Mouse (Mus musculus): ENCODE data around the gene Omt2b. TPM values are rescaled to one million over a fixed set of nuclear protein-coding genes. Genes with fewer than 3 reads are reported as not detected.
"Not testable (repeated sequence)": the region's sequence is repeated elsewhere in the genome, so short reads cannot be mapped to it uniquely, and the experiment has no call there.

Omt2b gene
- not detected in 2 replicates for polyA plus RNA-seq (2016; fragmentation: Nextera tagmentation; extraction: Ambion mirVana)

GRCm38 (mm10) chr9:78327289-78327688 is at the start of gene Omt2b:
TSS of gene Omt2b (plus strand) at chr9:78327589.
- H3K4me1 ChIP-seq; ATAC-seq (ENCODE audit: insufficient number of reproducible peaks, insufficient read depth, low FRiP score, low TSS enrichment); H3K36me3 ChIP-seq; H3K27ac ChIP-seq; H3K4me3 ChIP-seq; H3K27me3 ChIP-seq; H3K9ac ChIP-seq; H3K9me3 ChIP-seq; H3K4me2 ChIP-seq (replicated peaks): not testable (repeated sequence)
- WGBS: 79% methylated on average over 1 of the region's 1 CpGs

DNA sequence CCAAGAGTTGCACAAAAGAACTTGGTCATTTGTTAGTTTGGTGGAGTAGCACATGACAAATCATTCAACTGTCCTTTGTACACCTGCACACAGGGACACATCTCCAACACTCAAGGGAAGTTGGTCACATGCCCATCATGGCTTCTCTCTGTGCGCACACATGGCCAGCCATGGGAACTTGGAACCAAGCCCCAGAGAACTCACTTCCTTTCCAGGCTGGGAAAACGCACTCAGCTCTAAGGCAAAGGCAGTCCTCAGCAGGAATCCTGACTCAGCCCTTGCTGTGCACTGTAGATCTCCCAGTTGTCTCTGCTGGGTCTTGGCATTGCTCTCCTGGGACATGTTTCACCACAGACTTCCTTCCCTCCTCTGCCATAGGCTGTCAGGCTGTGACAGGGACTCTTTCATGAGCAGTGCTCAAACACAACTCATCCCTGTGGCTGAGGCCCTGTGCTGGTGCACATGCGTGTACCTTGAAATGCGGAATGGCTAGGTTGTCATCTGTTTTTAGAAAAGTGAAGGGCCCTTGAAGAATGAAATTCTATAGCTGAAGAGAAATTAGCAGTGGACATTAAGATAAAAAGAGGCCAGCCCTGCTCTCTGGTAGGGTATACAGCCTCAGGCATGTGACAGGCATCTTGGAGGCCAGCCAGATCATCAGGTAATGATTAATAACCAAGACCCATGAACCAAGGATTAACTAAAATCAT is 45.2 kb upstream of the Omt2b start:
- H3K4me1 ChIP-seq; H3K4me2 ChIP-seq (replicated peaks); H3K4me3 ChIP-seq; ATAC-seq (ENCODE audit: insufficient number of reproducible peaks, insufficient read depth, low FRiP score, low TSS enrichment); H3K27ac ChIP-seq; H3K36me3 ChIP-seq; H3K27me3 ChIP-seq; H3K9ac ChIP-seq; H3K9me3 ChIP-seq: not testable (repeated sequence)
- WGBS: 83% methylated on average over 4 of the region's 4 CpGs

- not testable (repeated sequence) for H3K27me3 ChIP-seq; H3K36me3 ChIP-seq; H3K9ac ChIP-seq; H3K27ac ChIP-seq; H3K9me3 ChIP-seq; H3K4me3 ChIP-seq; H3K4me1 ChIP-seq; ATAC-seq (ENCODE audit: insufficient number of reproducible peaks, insufficient read depth, low FRiP score, low TSS enrichment); H3K4me2 ChIP-seq (replicated peaks)
- WGBS: 74% methylated on average over 1 of the region's 1 CpGs
Measured at GRCm38 (mm10) chr9:78289063-78289462, 38.3 kb upstream of the Omt2b start.

GRCm38 (mm10) chr9:78289723-78290122 is 37.7 kb upstream of the Omt2b start, which contains the start of gene Gm10639:
TSS of gene Gm10639 (plus strand) at chr9:78289923.
- ATAC-seq (ENCODE audit: insufficient number of reproducible peaks, insufficient read depth, low FRiP score, low TSS enrichment); H3K4me2 ChIP-seq (replicated peaks); H3K27ac ChIP-seq; H3K4me3 ChIP-seq; H3K27me3 ChIP-seq; H3K4me1 ChIP-seq; H3K9me3 ChIP-seq; H3K9ac ChIP-seq; H3K36me3 ChIP-seq: not testable (repeated sequence)
- 89% methylated on average over 3 of the region's 3 CpGs for WGBS

DNA sequence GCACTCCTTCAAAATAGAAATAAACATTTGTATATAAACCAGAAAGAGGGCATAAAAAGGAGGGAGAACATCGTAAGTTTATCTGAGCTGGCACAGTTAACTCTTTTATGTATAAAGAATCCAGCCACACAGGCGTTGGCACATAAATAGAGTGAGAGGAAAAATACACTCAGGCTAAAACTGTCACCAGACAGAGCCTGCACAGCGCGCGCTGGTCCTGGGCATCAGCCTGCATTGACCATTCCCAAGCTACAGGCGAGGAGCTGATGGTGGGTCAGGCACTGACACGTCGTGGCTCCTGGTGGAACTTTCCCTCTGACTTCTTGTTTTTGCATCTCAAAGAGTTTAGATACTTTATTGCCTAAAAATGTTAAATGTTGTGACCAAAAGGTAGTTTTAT is 34.9 kb upstream of the Omt2b start:
- H3K27ac ChIP-seq; H3K27me3 ChIP-seq; ATAC-seq (ENCODE audit: insufficient number of reproducible peaks, insufficient read depth, low FRiP score, low TSS enrichment); H3K4me1 ChIP-seq; H3K9ac ChIP-seq; H3K36me3 ChIP-seq; H3K9me3 ChIP-seq; H3K4me3 ChIP-seq; H3K4me2 ChIP-seq (replicated peaks): not testable (repeated sequence)
- WGBS: 84% methylated on average over 8 of the region's 8 CpGs

DNA sequence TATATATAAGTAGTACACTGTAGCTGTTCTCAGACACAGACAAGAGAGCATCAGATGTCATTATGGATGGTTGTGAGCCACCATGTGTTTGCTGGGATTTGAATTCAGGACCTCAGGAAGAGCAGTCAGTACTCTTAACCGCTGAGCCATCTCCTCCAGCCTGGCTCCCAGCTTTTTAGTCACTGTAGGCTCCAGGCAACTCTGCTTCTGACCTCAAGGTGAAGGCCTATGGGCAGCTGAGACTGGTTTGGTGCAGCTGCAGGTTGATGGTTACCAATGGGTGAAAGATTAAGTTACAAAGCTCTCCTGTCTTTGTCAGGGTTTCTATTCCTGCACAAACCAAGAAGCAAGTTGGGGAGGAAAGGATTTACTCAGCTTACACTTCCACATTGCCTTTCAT is 33.7 kb upstream of the Omt2b start:
- not testable (repeated sequence) for H3K27me3 ChIP-seq; H3K36me3 ChIP-seq; H3K4me3 ChIP-seq; ATAC-seq (ENCODE audit: insufficient number of reproducible peaks, insufficient read depth, low FRiP score, low TSS enrichment); H3K27ac ChIP-seq; H3K9me3 ChIP-seq; H3K9ac ChIP-seq; H3K4me2 ChIP-seq (replicated peaks); H3K4me1 ChIP-seq
- WGBS: 83% methylated on average over 1 of the region's 1 CpGs

- not testable (repeated sequence) for H3K27me3 ChIP-seq; H3K4me2 ChIP-seq (replicated peaks); H3K9ac ChIP-seq; H3K27ac ChIP-seq; H3K4me3 ChIP-seq; H3K36me3 ChIP-seq; H3K4me1 ChIP-seq; ATAC-seq (ENCODE audit: insufficient number of reproducible peaks, insufficient read depth, low FRiP score, low TSS enrichment); H3K9me3 ChIP-seq
- WGBS: 76% methylated on average over 7 of the region's 7 CpGs
Measured at GRCm38 (mm10) chr9:78294781-78295180, 32.6 kb upstream of the Omt2b start.

DNA sequence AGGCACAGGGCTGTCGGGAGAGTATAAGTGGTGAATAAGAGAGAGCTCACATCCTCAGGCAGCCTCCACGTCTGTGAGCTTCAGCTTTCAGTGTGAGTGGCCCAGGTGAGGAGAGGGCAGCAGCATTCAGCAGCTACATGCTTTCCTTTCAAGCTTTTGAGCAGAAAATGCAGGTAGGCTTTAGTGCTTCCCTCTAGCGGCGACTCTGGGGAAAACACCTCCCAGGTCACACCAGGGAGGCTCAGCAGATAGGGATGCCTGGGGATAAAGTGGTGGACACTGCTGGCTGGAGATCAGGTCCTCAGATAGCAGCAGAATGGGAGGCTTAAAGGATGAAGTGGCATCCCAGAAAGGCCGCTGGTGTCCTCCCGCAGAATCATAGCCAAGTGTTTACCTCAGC is 31.3 kb upstream of the Omt2b start:
- ATAC-seq (ENCODE audit: insufficient number of reproducible peaks, insufficient read depth, low FRiP score, low TSS enrichment); H3K9me3 ChIP-seq; H3K4me3 ChIP-seq; H3K4me1 ChIP-seq; H3K27me3 ChIP-seq; H3K36me3 ChIP-seq; H3K27ac ChIP-seq; H3K4me2 ChIP-seq (replicated peaks); H3K9ac ChIP-seq: not testable (repeated sequence)
- WGBS: 12% methylated on average over 6 of the region's 6 CpGs

- no peaks in the 10 kb centered on the region for H3K27me3 ChIP-seq
- no peaks in the 10 kb centered on the region for H3K36me3 ChIP-seq
- no peak for ATAC-seq (ENCODE audit: insufficient number of reproducible peaks, insufficient read depth, low FRiP score, low TSS enrichment)
- WGBS: 73% methylated on average over 1 of the region's 1 CpGs
- no peak overlapping the region for H3K27ac ChIP-seq
- no peaks in the 10 kb centered on the region for H3K4me1 ChIP-seq
- H3K9me3 ChIP-seq: no peaks in the 10 kb centered on the region
- H3K9ac ChIP-seq: no peak overlapping the region
- H3K4me3 ChIP-seq: no peak overlapping the region
- H3K4me2 ChIP-seq (replicated peaks): no peak overlapping the region
Measured at GRCm38 (mm10) chr9:78298232-78298631, 29.2 kb upstream of the Omt2b start.

DNA sequence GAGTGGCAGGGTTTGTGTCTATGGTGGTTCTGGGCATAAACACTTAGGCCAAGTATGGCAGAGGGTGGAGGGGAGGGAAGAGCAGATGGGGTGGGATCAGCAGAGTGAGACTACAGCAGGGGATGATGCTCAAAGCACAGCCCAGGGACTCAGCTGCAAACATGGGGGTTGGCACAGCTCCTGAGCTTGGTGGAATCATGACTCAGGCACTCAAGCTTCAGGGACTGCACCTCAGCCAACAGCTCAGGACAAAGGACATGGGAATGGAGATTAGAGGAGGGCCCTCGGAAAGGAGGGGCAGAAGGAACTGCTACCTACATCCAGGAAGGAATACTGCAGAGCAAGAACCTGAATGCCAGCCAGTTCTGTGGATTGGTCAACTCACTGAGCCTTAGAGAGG is 28.2 kb upstream of the Omt2b start:
- not testable (repeated sequence) for H3K9ac ChIP-seq; H3K9me3 ChIP-seq; H3K36me3 ChIP-seq; H3K27ac ChIP-seq; H3K27me3 ChIP-seq; H3K4me3 ChIP-seq; H3K4me1 ChIP-seq; H3K4me2 ChIP-seq (replicated peaks); ATAC-seq (ENCODE audit: insufficient number of reproducible peaks, insufficient read depth, low FRiP score, low TSS enrichment)
- WGBS: 63% methylated on average over 1 of the region's 1 CpGs

GRCm38 (mm10) chr9:78308122-78308521 is 19.3 kb upstream of the Omt2b start:
- not testable (repeated sequence) for ATAC-seq (ENCODE audit: insufficient number of reproducible peaks, insufficient read depth, low FRiP score, low TSS enrichment); H3K36me3 ChIP-seq
- 74% methylated on average over 3 of the region's 3 CpGs for WGBS

DNA sequence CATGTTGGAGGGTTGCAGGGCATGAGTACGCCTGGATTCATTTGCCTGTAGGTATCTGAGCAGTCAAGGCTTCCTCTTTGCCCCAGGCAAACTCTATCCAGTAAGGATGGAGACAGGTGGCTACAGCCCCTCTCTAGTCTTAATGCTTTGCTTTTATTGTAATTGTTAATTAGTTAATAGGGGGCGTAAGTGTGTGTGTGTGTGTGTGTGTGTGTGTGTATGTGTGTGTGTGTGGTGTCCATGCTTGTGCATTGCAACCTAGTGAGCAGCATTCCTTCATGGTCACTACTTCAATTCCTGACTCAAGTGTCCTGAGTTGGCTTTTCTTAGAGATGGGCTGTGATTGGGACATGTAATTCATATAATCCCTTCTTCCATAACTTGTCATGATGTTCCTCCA is 12.7 kb upstream of the Omt2b start, which contains the start of gene Omt2a:
Gene Omt2a, minus strand, starts transcription at position 101 of the 400 bp plus-strand sequence.
- WGBS: 78% methylated on average over 2 of the region's 2 CpGs
- no peak for ATAC-seq (ENCODE audit: insufficient number of reproducible peaks, insufficient read depth, low FRiP score, low TSS enrichment)
- Histone ChIP-seq H3K4me3 (no peak within 1 kb of the TSS), H3K9me3 (no peaks in the 10 kb centered on the region), H3K27me3 (no peaks in the 10 kb centered on the region), H3K36me3 (no peaks in the 10 kb centered on the region), H3K4me1 (no peaks in the 10 kb centered on the region), H3K4me2 (replicated peaks) (no peak within 1 kb of the TSS), H3K9ac (no peak within 1 kb of the TSS), H3K27ac (no peak within 1 kb of the TSS)

More at GRCm38 (mm10) chr9:78308122-78308521, 19.3 kb upstream of the Omt2b start:
- not testable (repeated sequence) for H3K9me3 ChIP-seq; H3K9ac ChIP-seq; H3K27ac ChIP-seq; H3K4me1 ChIP-seq; H3K4me2 ChIP-seq (replicated peaks); H3K4me3 ChIP-seq; H3K27me3 ChIP-seq

All from embryonic facial prominence, embryonic 12.5 days (tissue).